Mouse (Mus musculus): ENCODE measurements at regions not wholly inside any gene's neighbourhood (a gene's known extent, or its start where the extent isn't known, plus 50 kb on each side); places are given as distances from the start of the nearest gene placed in this dataset.

DNA sequence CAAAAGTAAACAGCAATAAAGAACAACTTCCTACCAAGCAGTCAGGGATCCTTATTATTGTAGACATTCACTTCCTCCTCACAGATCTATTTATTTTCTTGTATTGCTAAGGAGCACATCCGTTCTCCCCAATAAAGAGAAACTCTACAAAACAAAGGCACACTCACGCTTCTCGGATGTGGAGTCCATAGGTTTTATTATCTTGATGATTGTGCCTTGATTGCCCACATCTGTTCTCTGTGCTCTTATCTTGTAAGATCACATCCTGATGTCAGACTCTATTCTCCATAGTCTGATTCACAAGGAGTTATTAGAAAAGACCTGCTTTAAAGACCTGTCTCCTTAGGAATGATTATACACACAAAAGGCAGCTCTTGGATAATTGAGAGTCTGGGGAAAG lies 356.4 kb downstream of the Phf3 start:
- Histone ChIP-seq H3K36me3 (no peaks in the 10 kb centered on the region), H3K4me1 (replicated peaks) (no peaks in the 10 kb centered on the region), H3K9me3 (no peaks in the 10 kb centered on the region), H3K4me3 (no peak overlapping the region), H3K27me3 (ENCODE audit: insufficient read depth, poor library complexity, severe bottlenecking) (no peaks in the 10 kb centered on the region), H3K27ac (no peak overlapping the region)
- DNase-seq (ENCODE audit: low spot score) = no peak
- 80% methylated on average over 3 of the region's 3 CpGs for WGBS

- H3K27ac ChIP-seq = no peak overlapping the region
- 90% methylated on average over 6 of the region's 6 CpGs for WGBS
Measured at GRCm38 (mm10) chr1:30515846-30516245, 357.9 kb downstream of the Phf3 start.

DNA sequence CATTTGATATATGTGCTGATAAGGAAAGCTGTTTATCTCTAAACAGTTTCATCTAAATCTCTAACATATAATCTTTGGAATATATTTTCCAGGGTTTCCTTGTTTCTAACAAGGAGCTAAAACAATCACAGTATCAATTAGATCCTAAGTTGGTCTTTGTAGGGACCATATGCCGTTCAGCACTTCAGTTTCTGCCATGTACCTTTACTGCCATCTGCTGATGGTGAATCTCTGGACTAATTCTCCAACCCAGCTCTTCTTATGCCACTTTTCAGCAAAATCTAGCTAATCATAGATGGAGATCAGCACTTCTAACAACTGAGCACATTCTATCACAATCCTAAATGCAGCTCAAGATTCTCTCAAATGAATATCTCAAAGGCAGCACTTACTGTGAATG lies 370.5 kb downstream of the Phf3 start:
- Histone ChIP-seq H3K4me3 (no peak overlapping the region), H3K27ac (no peak overlapping the region), H3K27me3 (ENCODE audit: insufficient read depth, poor library complexity, severe bottlenecking) (no peaks in the 10 kb centered on the region), H3K36me3 (no peaks in the 10 kb centered on the region), H3K9me3 (no peaks in the 10 kb centered on the region), H3K4me1 (replicated peaks) (no peaks in the 10 kb centered on the region)
- DNase-seq (ENCODE audit: low spot score) = no peak
- WGBS = 52% methylated on average over 1 of the region's 1 CpGs

More at GRCm38 (mm10) chr1:30515846-30516245, 357.9 kb downstream of the Phf3 start:
- no peaks in the 10 kb centered on the region for H3K27me3 ChIP-seq (ENCODE audit: insufficient read depth, poor library complexity, severe bottlenecking)
- no peak for DNase-seq (ENCODE audit: low spot score)
- H3K4me3 ChIP-seq = no peak overlapping the region
- no peaks in the 10 kb centered on the region for H3K36me3 ChIP-seq
- no peaks in the 10 kb centered on the region for H3K9me3 ChIP-seq
- no peaks in the 10 kb centered on the region for H3K4me1 ChIP-seq (replicated peaks)

- Histone ChIP-seq H3K9me3 (no peaks in the 10 kb centered on the region), H3K27me3 (ENCODE audit: insufficient read depth, poor library complexity, severe bottlenecking) (no peaks in the 10 kb centered on the region)
- WGBS = 90% methylated on average over 4 of the region's 4 CpGs
Measured at GRCm38 (mm10) chr1:30460295-30460958, 413.3 kb downstream of the Phf3 start.

DNA sequence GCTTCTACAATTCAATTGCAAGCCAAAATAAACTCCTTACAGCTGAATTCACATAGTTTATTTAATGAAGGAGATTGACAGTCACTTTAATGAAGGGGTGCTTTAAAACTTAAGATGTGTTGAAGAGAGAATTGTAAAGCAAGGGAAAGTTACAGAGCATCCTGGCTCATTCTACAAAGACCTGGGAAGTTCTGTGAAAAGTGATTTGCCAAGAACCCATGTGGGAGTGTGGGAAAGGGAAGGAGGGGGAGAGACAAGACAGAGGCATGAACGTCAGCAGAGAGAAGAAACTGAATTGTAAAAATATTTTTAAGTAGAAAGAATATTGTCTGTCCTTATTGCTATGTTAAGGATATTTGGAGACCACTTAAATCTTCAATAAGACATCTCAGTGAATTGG lies 435.8 kb downstream of the Phf3 start:
- no peaks in the 10 kb centered on the region for H3K36me3 ChIP-seq
- H3K27ac ChIP-seq = no peak overlapping the region
- no peak for DNase-seq (ENCODE audit: low spot score)
- H3K4me1 ChIP-seq (replicated peaks) = no peaks in the 10 kb centered on the region
- WGBS = 74% methylated on average over 1 of the region's 1 CpGs
- no peaks in the 10 kb centered on the region for H3K27me3 ChIP-seq (ENCODE audit: insufficient read depth, poor library complexity, severe bottlenecking)
- no peaks in the 10 kb centered on the region for H3K9me3 ChIP-seq
- no peak overlapping the region for H3K4me3 ChIP-seq

More at GRCm38 (mm10) chr1:30460295-30460958, 413.3 kb downstream of the Phf3 start:
- DNase-seq (ENCODE audit: low spot score) = no peak
- H3K4me3 ChIP-seq = no peak overlapping the region
- H3K36me3 ChIP-seq = no peaks in the 10 kb centered on the region
- H3K4me1 ChIP-seq (replicated peaks) = no peaks in the 10 kb centered on the region
- H3K27ac ChIP-seq = no peak overlapping the region

DNA sequence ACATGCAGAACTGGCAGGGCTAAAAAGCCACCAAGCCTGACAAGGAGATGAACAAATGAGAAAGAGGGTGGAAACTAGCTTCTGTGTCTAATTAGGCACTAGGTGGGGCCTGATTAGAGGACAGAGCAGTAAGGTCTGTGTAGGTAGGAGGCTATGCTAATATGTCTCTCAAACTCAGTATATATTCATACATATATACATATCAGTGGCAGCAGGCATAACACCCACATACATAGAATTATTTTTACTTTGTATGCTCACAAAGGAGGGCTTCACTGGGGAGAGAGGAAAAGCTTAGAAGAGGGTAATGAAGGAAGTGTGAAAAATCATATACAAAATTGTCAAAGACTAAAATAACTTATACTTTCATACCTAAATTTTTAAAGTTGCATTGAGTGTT lies 457.1 kb downstream of the Phf3 start:
- H3K27me3 ChIP-seq (ENCODE audit: insufficient read depth, poor library complexity, severe bottlenecking) = no peaks in the 10 kb centered on the region
- no peaks in the 10 kb centered on the region for H3K36me3 ChIP-seq
- H3K9me3 ChIP-seq = no peaks in the 10 kb centered on the region
- DNase-seq (ENCODE audit: low spot score) = no peak
- no peak overlapping the region for H3K27ac ChIP-seq
- no peaks in the 10 kb centered on the region; the same call in 1 of the 2 replicates for H3K4me1 ChIP-seq (replicated peaks)
- H3K4me3 ChIP-seq = no peak overlapping the region

GRCm38 (mm10) chr1:30414881-30415439 lies 458.8 kb downstream of the Phf3 start:
- H3K9me3 ChIP-seq = no peaks in the 10 kb centered on the region
- H3K27me3 ChIP-seq (ENCODE audit: insufficient read depth, poor library complexity, severe bottlenecking) = no peaks in the 10 kb centered on the region
- H3K4me3 ChIP-seq = no peak overlapping the region
- no peaks in the 10 kb centered on the region; the same call in 1 of the 2 replicates for H3K4me1 ChIP-seq (replicated peaks)
- WGBS = 56% methylated on average over 2 of the region's 2 CpGs
- H3K36me3 ChIP-seq = no peaks in the 10 kb centered on the region
- H3K27ac ChIP-seq = no peak overlapping the region
- no peak for DNase-seq (ENCODE audit: low spot score)

All from hindbrain, embryonic 10.5 days (tissue).